Mouse (Mus musculus) hindbrain, embryonic 12.5 days (tissue): Measurements from ENCODE around the gene Hrct1. TPM values are rescaled to one million over a fixed set of nuclear protein-coding genes. Genes with fewer than 3 reads are reported as not detected.

Experiments
- ATAC-seq: fragments of 200-750 bp; cut with Nextera tagmentation; 2 replicates; pipeline ENCODE4 v1.8.0; 2017; ENCODE audit warnings: moderate TSS enrichment; ENCODE audit not compliant: low FRiP score
- H3K27ac ChIP-seq: fragments of 300-500 bp; sonication (generic); 2 replicates; pipeline ENCODE4 v1.5.1; 2016; ENCODE audit warnings: mild to moderate bottlenecking
- H3K27me3 ChIP-seq: fragments of 300-500 bp; sonication (generic); 2 replicates; pipeline ENCODE4 v1.6.1; 2016; ENCODE audit warnings: mild to moderate bottlenecking
- H3K36me3 ChIP-seq: fragments of 300-500 bp; sonication (generic); 2 replicates; pipeline ENCODE4 v1.6.1; 2016; ENCODE audit warnings: mild to moderate bottlenecking
- H3K4me1 ChIP-seq: fragments of 300-500 bp; sonication (generic); 2 replicates; pipeline ENCODE4 v1.6.1; 2016
- H3K4me2 ChIP-seq: fragments of 300-500 bp; sonication (generic); replicated peaks from 2 replicates; pipeline ENCODE4 v1.6.1; 2016; ENCODE audit warnings: mild to moderate bottlenecking
- H3K4me3 ChIP-seq: fragments of 300-500 bp; sonication (generic); 2 replicates; pipeline ENCODE4 v1.5.1; 2016; ENCODE audit warnings: mild to moderate bottlenecking
- H3K9ac ChIP-seq: fragments of 300-500 bp; sonication (generic); 2 replicates; pipeline ENCODE4 v1.6.1; 2016; ENCODE audit warnings: mild to moderate bottlenecking, moderate library complexity
- H3K9me3 ChIP-seq: fragments of 300-500 bp; sonication (generic); replicated peaks from 2 replicates; pipeline ENCODE4 v1.6.1; 2016; ENCODE audit warnings: mild to moderate bottlenecking
- WGBS: fragments of 180-500 bp; shearing (Covaris S2); methylation state at CpG from one replicate; pipeline ENCODE4 v1.1.7; 2016; 5-methylcytosine and 5-hydroxymethylcytosine counted together
- polyA plus RNA-seq: library from polyadenylated mRNA; unstranded; fragments of >200 nt; fragmentation: Nextera tagmentation; extraction: Ambion mirVana; gene quantifications from 2 replicates; pipeline ENCODE4 v1.2.1, GENCODE M21; 2016

The Hrct1 gene
- polyA plus RNA-seq, 1 experiment from 2014 or later, result 0.28 TPM

DNA sequence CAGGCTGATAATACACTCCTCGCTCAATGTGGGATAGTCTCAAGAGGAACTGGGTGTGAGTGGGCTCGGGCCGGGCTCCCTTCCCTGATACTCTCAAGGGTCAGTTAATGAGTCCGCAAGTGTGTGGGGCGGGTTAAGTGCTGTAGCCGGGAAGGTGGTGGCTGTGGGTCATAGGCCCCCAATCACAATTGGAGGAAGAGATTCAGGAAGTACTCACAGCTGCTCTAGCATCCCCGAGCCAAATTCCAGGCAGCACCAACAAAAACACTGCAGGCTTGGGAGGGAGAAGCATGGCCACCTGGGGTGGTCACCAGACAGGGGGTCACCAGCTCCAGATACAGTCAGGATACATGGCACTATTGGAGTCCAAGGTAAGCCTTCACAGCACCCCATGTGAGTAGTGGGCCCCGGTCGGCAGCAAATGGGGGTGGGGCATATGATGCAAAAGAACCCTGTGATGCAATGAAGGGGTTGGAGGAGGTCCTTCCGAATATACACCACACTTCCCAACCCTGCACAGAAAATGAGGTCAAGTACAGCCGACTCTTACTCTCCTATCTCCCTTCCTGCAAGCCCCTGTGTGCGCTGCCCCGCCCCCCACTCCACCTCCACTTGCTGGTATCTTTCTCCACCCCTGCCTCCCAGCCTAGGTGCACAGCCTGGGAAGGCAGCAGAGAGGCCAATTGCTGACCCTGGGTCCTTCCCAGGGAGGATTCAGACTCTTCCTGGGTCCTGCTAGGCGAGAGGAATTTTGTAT lies 3.0 kb downstream of the Hrct1 start, which contains the start of gene Spaar:
TSS of gene Spaar (plus strand) at position 241 of the 757 bp plus-strand sequence.
- Histone ChIP-seq H3K27me3 (no peaks in the 10 kb centered on the region), H3K4me3 (no peak within 1 kb of the TSS), H3K27ac (no peak within 1 kb of the TSS), H3K4me1 (no peaks in the 10 kb centered on the region), H3K9ac (no peak within 1 kb of the TSS), H3K9me3 (no peaks in the 10 kb centered on the region), H3K36me3 (no peaks in the 10 kb centered on the region), H3K4me2 (no peak within 1 kb of the TSS)
- 71% methylated on average over 14 of the region's 14 CpGs for WGBS
- ATAC-seq, result no peak

DNA sequence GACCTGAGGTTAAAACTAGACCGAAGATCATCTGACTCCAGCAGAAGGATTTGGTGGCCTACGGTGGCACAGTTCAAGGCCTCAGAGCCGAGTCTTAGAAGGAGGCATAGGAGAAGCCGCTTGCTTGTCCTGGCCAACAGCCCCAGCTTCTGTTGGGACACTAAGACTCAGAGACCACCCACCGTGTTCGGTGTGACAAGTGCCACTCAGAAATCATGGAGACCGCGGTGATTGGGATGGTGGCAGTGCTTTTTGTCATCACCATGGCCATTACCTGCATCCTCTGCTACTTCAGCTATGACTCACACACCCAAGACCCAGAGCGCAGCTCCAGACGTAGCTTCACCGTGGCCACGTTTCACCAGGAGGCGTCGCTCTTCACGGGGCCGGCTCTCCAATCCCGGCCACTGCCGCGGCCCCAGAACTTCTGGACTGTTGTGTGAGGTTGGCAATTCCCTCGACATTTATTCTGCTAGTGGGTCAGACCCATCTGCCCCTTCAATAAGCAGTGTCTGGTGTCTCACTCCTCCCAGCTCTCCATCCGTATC lies 3.8 kb downstream of the Hrct1 start:
- WGBS, result 72% methylated on average over 21 of the region's 21 CpGs
- H3K9me3 ChIP-seq, result no peaks in the 10 kb centered on the region
- H3K27me3 ChIP-seq, result no peaks in the 10 kb centered on the region
- H3K27ac ChIP-seq, result no peak overlapping the region
- H3K4me3 ChIP-seq, result no peak overlapping the region
- no peaks in the 10 kb centered on the region for H3K4me1 ChIP-seq
- no peak for ATAC-seq
- no peak overlapping the region for H3K4me2 ChIP-seq
- H3K36me3 ChIP-seq, result no peaks in the 10 kb centered on the region
- no peak overlapping the region for H3K9ac ChIP-seq

DNA sequence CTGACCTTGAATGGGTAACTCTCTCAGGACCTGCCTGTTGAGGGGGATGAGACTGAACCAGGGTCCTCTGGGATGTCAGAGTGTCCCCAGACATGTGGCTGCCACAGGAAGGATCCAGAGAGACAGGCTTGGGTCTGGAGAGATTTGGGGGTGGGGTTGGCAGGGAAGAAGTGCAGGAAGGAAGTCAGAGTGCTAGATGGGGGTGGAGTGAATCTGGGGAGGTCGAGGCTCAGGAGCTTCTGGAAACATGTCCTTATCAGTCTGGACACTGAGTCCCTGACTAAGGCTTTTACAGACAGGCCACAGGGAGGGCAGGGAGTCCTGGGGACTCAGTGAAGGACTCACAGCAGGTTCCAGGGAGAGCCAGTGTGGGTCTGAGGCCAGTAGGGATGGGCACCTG lies 5.2 kb downstream of the Hrct1 start:
- H3K9me3 ChIP-seq, result no peaks in the 10 kb centered on the region
- no peak overlapping the region for H3K4me2 ChIP-seq
- ATAC-seq, result no peak
- WGBS, result 40% methylated on average over 1 of the region's 1 CpGs
- H3K4me1 ChIP-seq, result no peaks in the 10 kb centered on the region
- no peaks in the 10 kb centered on the region for H3K36me3 ChIP-seq
- no peaks in the 10 kb centered on the region for H3K27me3 ChIP-seq
- H3K9ac ChIP-seq, result no peak overlapping the region
- H3K4me3 ChIP-seq, result no peak overlapping the region
- H3K27ac ChIP-seq, result no peak overlapping the region

DNA sequence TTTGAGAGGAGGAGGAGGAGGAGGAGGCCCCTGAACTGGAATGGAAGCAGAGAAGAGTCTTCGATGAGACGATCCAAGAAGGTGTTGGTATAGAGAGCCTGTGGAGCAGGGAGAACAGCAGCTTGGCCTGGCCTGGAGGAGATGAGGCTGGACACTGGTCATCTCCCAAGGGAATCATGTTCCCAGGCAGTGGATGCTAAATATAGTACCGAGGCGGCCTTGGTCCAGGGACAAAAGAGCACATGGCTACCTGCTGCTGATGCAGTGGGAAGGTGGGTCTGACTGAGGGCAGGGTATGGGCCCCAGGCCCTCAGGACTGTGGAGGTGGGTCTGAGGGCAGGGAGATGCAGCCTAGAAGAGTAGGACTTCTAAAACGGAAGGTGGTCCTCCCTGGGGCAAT lies 6.2 kb downstream of the Hrct1 start:
- Histone ChIP-seq H3K27me3 (no peaks in the 10 kb centered on the region), H3K9ac (no peak overlapping the region), H3K4me2 (no peak overlapping the region), H3K27ac (no peak overlapping the region), H3K36me3 (no peaks in the 10 kb centered on the region), H3K4me1 (no peaks in the 10 kb centered on the region), H3K4me3 (no peak overlapping the region), H3K9me3 (no peaks in the 10 kb centered on the region)
- ATAC-seq, result no peak
- WGBS, result 87% methylated on average over 5 of the region's 5 CpGs

DNA sequence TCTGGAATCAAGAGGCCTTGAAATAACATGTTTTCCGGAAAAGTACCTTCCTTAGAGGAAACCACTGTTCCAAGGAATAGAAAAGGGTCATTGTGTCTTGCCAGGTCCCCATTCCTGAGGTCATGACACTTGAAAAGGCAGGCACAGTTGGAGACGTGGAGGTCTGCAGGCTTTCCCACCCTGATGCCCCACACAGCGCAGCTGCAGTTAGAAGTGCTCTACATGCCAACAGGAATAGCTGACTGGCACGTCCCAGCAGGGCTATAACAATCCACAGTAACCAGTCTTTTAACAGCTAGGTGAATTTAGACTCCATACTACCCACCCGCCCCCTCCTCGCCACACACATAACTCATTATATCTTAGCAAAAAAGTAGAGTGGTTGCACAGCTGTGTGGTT lies 10.2 kb downstream of the Hrct1 start:
- no peak overlapping the region for H3K9ac ChIP-seq
- 55% methylated on average over 6 of the region's 6 CpGs for WGBS
- no peak for ATAC-seq
- H3K4me2 ChIP-seq, result no peak overlapping the region
- H3K4me3 ChIP-seq, result no peak overlapping the region
- no peak overlapping the region for H3K27ac ChIP-seq
- no peaks in the 10 kb centered on the region for H3K9me3 ChIP-seq
- no peaks in the 10 kb centered on the region for H3K36me3 ChIP-seq
- H3K27me3 ChIP-seq, result no peaks in the 10 kb centered on the region
- no peaks in the 10 kb centered on the region for H3K4me1 ChIP-seq

DNA sequence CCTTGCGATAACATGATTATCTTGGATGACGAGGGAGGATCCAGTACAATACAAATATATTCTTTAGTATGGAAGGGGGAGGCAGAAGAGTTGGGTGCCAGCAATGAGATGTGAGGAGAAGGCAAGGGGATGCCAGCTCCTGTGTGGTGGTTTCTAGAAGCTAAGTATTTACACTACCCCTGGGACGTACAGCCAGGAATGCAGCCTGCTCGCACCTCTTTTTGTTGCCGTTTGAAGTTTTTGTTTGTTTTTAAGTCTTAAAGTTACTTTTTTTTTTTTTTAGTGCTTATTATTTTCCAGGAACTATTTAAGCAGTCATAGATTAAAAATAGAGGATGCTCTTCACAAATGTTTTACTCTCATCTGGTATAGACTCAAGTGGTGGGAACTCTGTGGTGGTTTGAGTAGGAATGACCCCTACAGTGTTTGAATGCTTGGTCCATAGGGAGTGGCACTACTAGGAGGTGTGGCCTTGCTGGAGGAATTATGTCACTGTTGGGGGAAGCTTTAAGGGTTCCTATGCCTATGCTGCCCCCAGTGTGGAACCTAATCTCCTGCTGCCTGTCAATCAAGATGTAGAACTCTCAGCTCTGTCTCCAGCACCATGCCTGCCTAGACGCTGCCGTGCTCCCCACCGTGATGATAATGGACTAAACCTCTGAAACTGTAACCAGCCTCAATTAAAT lies 12.1 kb downstream of the Hrct1 start:
- no peaks in the 10 kb centered on the region for H3K9me3 ChIP-seq
- H3K4me2 ChIP-seq, result no peak overlapping the region
- no peak overlapping the region for H3K27ac ChIP-seq
- no peak for ATAC-seq
- no peak overlapping the region for H3K9ac ChIP-seq
- no peak overlapping the region for H3K4me3 ChIP-seq
- WGBS, result 78% methylated on average over 8 of the region's 8 CpGs
- no peaks in the 10 kb centered on the region for H3K27me3 ChIP-seq
- no peaks in the 10 kb centered on the region for H3K4me1 ChIP-seq
- H3K36me3 ChIP-seq, result no peaks in the 10 kb centered on the region

DNA sequence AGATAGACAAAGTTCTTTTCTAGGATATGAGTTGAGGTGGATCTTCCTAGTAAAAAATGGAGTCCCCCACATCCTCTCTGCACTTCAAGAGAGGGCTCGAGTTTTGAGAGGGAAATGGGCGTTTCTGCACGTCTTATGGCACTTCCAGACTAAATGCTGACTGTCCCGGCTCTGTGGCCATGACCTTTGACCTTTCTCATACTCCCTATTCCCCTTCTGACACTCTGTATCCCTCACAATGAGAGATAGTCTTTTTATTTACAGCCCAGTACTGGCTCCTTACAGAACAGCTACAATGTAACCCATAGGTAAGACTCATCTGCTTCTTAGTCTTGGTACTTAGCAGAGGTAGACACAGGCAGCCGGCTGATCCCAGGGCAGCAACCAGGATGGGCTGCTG lies 14.5 kb downstream of the Hrct1 start:
- H3K9ac ChIP-seq, result no peak overlapping the region
- H3K27ac ChIP-seq, result no peak overlapping the region
- H3K4me3 ChIP-seq, result no peak overlapping the region
- 72% methylated on average over 5 of the region's 5 CpGs for WGBS
- H3K9me3 ChIP-seq, result no peaks in the 10 kb centered on the region
- H3K4me2 ChIP-seq, result no peak overlapping the region
- no peaks in the 10 kb centered on the region for H3K4me1 ChIP-seq
- no peak for ATAC-seq
- H3K36me3 ChIP-seq, result no peaks in the 10 kb centered on the region
- no peaks in the 10 kb centered on the region for H3K27me3 ChIP-seq

DNA sequence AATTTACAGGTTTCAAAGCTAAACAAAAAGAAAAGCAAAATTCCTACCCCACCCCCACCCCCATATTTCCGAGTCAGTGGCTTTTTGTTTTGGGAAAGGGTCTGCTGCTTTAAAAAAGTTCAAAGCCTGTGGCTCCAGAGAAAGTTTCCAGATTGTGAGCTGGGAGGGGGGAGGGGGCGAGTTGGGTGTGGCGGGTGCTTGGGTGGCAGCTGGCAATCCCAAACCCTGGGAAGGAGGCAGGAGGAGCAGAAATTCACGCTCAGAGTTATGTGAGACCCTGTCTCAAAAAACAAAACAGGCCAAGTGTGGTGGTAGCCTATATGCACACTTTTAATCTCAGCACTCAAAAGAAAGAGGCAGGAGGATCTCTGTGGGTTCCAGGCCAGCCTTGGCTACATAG lies 15.6 kb downstream of the Hrct1 start:
- Histone ChIP-seq H3K27ac (no peak overlapping the region), H3K4me1 (no peaks in the 10 kb centered on the region), H3K9ac (no peak overlapping the region), H3K4me2 (no peak overlapping the region), H3K9me3 (no peaks in the 10 kb centered on the region), H3K36me3 (no peaks in the 10 kb centered on the region), H3K27me3 (no peaks in the 10 kb centered on the region), H3K4me3 (no peak overlapping the region)
- ATAC-seq, result no peak
- WGBS, result 37% methylated on average over 4 of the region's 4 CpGs

DNA sequence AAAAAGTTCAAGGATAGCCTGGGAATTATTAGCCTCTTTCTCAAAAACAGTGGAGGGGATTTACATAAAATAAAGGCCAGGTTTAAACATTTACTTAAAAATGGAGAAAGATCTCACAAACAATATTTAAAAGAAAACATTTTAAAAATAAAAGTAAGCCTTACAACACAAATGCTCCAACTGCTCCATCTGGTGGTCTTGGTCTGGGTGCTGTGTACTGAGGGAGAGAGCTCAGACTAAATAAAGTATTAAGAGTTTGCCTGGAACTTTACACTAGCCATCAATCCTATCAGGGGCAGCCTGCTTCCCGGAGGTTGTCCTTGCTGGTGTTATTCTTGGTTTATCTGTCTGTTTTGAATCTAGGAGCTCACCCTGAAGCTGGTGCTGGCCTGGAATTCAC lies 16.1 kb downstream of the Hrct1 start:
- Histone ChIP-seq H3K27me3 (no peaks in the 10 kb centered on the region), H3K4me1 (no peaks in the 10 kb centered on the region), H3K27ac (no peak overlapping the region), H3K9me3 (no peaks in the 10 kb centered on the region), H3K9ac (no peak overlapping the region), H3K36me3 (no peaks in the 10 kb centered on the region), H3K4me3 (no peak overlapping the region), H3K4me2 (no peak overlapping the region)
- 73% methylated on average over 1 of the region's 1 CpGs for WGBS
- no peak for ATAC-seq

DNA sequence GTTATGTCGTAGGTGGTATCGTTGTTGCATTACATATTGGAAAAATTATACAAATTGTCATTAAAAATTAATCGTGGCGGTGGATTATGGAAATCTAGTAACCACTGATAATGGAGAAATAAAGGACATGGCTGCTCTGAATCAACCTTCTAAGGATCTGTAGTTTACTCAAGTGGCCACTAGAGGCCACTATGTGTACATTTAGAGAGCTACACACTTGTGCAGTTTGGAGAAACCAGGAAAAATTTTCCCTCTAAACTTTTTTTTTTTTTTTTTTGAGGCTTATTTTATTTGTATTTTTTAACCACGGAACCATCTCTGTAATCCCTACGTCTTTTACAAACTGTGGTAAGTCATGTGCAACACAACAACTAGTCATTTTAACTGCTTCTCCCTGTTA lies 18.2 kb downstream of the Hrct1 start:
- no peak overlapping the region for H3K27ac ChIP-seq
- H3K4me3 ChIP-seq, result no peak overlapping the region
- ATAC-seq, result no peak
- no peak overlapping the region for H3K9ac ChIP-seq
- no peaks in the 10 kb centered on the region for H3K27me3 ChIP-seq
- H3K36me3 ChIP-seq, result no peaks in the 10 kb centered on the region
- no peaks in the 10 kb centered on the region for H3K9me3 ChIP-seq
- WGBS, result 23% methylated on average over 6 of the region's 6 CpGs
- H3K4me2 ChIP-seq, result no peak overlapping the region
- H3K4me1 ChIP-seq, result no peaks in the 10 kb centered on the region

DNA sequence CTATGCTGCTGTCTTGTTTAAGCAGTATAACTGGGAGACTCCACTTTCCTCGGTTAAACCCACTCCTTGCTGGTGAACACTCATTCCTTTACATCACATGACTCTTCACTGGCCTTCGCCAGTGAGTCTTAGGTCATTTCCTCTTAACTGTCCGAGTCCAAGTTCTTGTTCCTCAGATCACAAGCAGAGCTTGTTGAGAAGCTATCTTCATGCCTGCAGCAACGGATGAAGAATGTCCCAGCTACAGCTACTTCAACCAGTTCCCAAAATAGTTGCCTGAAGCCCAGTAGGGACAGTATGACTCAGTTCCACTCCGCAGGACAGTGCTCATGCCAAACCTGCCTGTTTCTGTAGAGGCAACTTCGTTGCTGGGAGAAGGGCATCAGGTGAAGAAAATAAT lies 30.2 kb downstream of the Hrct1 start:
- H3K4me1 ChIP-seq, result no peaks in the 10 kb centered on the region
- H3K4me3 ChIP-seq, result no peak overlapping the region
- no peak overlapping the region for H3K27ac ChIP-seq
- no peaks in the 10 kb centered on the region for H3K9me3 ChIP-seq
- H3K36me3 ChIP-seq, result no peaks in the 10 kb centered on the region
- whole genome bisulfite sequencing, result 79% methylated on average over 6 of the region's 6 CpGs
- ATAC-seq, result no peak
- H3K4me2 ChIP-seq, result no peak overlapping the region
- H3K9ac ChIP-seq, result no peak overlapping the region
- no peaks in the 10 kb centered on the region for H3K27me3 ChIP-seq

DNA sequence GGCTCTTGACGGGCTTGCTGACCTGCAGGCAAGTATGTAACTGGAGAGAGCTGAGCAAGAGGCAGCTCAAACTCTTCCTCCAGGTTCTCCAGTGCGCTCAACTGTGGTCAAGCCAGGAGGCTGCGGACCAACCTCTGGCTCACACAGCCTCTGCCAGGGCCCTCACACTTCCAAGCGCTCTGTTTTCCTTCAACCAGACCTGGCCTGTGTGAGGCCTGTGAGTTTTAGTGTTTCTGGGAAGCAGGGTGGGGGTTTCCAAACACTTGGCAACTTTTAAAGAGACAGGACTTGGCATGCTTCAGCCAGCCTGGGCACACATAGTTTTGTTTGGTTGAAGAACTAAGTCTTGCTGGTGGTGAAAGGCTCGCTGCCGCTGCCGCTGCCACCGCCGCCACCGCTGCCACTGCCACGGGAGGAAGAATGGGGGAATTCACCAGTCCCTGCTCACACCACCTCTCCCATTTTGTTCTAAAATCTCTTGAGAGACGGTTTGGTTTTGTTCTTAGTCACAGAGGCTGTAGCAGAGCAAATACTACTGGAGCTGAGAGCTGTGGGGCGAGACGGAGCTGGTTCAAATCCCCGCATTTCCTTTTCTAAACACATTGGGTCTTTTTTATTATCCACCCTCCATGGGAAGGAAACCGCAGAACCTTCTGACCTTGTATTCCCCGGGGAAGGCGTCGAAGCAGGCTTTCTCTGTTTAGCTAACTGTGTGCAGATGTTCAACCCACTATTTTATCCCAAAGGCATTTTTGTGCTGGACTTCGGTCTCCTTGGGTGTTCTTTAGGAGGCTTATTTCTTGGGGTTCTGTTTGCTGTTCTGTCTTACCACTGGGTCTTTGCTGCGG lies 32.8 kb downstream of the Hrct1 start:
- 73% methylated on average over 21 of the region's 21 CpGs for WGBS
- H3K27ac ChIP-seq, result no peak overlapping the region

More for the DNA sequence above, 32.8 kb downstream of the Hrct1 start:
- Histone ChIP-seq H3K4me1 (no peaks in the 10 kb centered on the region), H3K4me3 (no peak overlapping the region), H3K27me3 (no peaks in the 10 kb centered on the region), H3K9me3 (no peaks in the 10 kb centered on the region), H3K4me2 (no peak overlapping the region), H3K36me3 (no peaks in the 10 kb centered on the region), H3K9ac (no peak overlapping the region)
- ATAC-seq, result no peak
